Mouse (Mus musculus) fibroblast of lung, adult 2 months (primary cell): Measurements from ENCODE around the gene Tmem171.

ENCODE experiments used
- DNase-seq: peaks from one replicate; pipeline ENCODE4 v3.0.0-alpha.2; 2011; ENCODE audit warnings: low read depth

The Tmem171 gene

DNA sequence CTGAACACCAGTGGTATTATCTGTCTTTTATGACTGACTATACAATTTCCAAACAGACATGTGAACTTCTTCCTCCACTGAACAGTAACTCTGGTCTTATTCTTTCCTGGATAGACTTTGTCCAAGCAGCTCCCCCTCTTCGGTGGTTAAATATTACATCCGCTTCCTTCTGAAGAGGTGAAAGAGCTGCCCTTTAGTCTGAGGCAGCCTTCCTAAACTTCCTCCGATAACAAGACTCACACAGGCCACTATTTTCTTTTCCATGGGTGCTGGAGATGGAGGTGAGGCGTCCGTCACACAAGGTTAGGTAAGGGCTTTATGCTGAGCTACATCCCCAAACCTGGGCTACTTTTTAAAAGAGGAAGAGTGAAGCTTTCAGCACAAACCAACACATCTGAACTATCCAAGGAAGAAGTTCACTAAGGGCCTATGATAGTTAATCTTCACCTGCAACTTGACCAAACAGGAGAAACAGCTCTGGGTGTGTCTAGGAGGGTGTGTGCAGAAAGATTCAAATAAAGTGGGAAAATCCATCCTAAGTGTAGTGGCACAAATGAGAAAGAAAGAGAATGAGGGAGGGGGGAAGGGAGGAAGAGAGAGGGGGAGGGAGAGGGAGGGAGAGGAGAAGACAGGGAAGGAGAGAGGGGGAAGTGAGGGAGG is 56.0 kb downstream of the Tmem171 start:
- no peak for DNase-seq

DNA sequence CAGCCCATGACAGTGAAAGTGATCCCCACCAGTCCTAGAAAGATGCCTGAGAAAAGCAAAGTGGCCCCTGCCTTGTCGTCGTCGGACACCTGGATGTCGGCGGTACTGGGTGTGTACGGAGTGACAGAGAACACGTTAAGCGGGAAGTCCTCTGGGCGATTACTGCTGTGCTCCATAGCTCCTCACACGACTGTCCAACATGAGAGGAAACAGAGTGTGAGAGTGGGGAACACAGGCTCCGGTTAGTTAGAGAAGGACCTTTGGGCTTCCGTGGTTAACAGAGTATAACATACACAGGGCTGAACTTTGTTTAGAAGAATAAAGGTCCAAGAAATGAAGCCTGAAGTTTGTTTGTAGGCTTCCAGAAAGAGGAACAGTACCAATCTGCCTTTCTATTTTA is 57.5 kb downstream of the Tmem171 start, which contains the start of gene Tmem174:
Tmem174 (minus strand) TSS at position 266 of the 400 bp plus-strand sequence.
- DNase-seq = no peak

DNA sequence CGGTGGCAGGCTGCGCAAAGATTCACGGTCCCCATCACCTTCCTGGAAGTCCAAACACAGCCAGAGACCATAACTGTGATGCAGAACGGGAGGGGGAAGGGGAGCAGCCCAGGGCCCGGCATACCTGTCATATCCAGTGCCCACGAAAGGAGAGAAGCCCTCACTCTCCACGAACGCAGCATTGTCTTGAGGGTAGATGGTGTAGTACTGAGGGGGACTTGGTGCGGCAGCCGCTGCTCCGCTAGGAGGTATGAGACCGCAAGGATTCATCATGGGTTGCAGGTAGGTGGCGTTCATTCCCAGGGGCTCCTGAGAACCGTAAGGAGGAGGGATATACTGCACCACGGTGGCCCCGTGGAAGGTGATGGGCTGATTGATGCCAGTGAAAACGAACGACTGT is 58.1 kb downstream of the Tmem171 start:
- no peak for DNase-seq
